Mouse (Mus musculus): ENCODE measurements around the gene Ankzf1.

GRCm38 (mm10) chr1:75231224-75231623, 39.3 kb downstream of the Ankzf1 start:
- TF ChIP-seq CTCF (conservative IDR thresholded peaks at IDR 0.05; ENCODE audit: insufficient read depth, insufficient read length, low read depth, low read length): no peak
- no peak for TF ChIP-seq POLR2A (IDR thresholded peaks at IDR 0.05; ENCODE audit: low read depth, low read length)

All from kidney, adult 2 months (tissue).